Mouse (Mus musculus) left cerebral cortex, postnatal 4 days (tissue): Measurements from ENCODE around the gene Eipr1. TPM values are rescaled to one million over a fixed set of nuclear protein-coding genes. Genes with fewer than 3 reads are reported as not detected.

ENCODE experiments used
- DNase-seq: peaks from one replicate; pipeline ENCODE4 v3.0.0-alpha.2; 2022
- intact Hi-C: fragments of 180-260 bp; cut with DNase I; formaldehyde crosslinking; loops from one replicate; pipeline ENCODE4 v1.15.1; 2025
- total RNA-seq, 2 experiments: library from RNA; stranded (reverse); gene quantifications; 2 replicates each; pipeline ENCODE4 v1.2.3; 2021

The Eipr1 gene
- total RNA-seq, 2 experiments from 2014 or later = 46.2 to 49.9 TPM

DNA sequence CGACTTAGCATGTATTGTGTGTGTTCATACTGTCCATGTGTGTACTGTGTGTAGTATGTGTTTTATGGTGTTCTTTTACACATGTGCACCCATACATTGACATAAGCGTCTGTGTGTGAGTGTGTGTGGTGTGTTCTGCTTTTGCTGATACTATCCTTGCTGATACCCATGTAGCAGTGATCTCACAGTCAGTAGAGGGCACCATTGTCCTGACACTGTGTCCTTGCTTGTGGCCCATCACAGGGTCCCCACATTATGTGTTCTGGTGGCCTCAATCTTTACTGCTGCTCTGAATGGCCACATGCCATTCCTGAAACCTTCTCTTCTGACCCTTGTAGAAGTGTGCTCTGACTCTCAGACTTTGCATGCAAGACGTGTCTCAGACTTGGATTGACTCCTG lies 22.2 kb downstream of the Eipr1 start:
- no peak for DNase-seq
- intact Hi-C loops = no loop called here

GRCm38 (mm10) chr12:28775120-28775519 lies 23.5 kb downstream of the Eipr1 start:
- no peak for DNase-seq
- intact Hi-C loops = no loop called here

DNA sequence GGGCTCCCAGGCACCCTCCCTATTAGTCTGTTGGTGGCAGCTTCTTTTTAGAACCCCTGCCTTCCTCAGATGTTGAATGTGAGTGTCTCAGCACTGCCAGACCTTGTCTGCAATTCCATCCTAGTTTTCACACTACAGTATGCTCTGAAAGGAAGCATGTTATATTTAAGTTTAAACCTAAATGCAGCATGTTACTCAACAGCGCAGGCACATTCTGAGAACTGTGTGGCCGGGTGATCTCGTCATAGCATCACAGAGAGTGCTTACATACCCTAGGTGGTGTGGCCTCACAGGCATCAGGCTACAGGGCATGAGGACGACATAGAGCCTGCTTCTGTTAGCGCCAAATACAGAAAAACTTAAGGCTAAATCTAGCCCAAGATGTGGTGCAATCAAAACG lies 24.0 kb downstream of the Eipr1 start:
- no peak for DNase-seq
- intact Hi-C loops = no loop called here

GRCm38 (mm10) chr12:28780180-28780579 lies 28.6 kb downstream of the Eipr1 start:
- intact Hi-C loops = no loop called here
- DNase-seq = no peak

GRCm38 (mm10) chr12:28782637-28783036 lies 31.0 kb downstream of the Eipr1 start:
- no peak for DNase-seq
- intact Hi-C loops = no loop called here

DNA sequence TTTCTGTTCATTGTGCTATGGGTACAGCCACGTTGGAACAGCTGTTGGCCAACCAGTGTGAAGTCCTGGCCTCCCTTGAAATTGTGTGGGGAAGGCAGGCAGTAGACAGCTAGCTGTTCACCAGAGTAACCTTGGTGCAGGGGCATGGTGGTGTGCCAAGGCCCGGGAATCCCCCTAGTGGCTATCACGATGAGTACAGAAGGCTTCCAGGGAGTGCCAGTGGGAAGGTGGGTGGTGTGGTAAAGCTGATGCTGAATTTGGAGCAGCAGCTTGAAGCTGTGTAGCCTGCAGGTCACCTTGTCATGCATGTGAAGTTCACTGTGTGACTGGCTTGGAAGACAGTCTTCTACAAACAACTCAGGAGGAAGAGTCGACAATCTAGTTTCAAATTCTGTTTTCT lies 32.8 kb downstream of the Eipr1 start:
- DNase-seq = peak; percentile 52
- intact Hi-C loops = no loop called here

DNA sequence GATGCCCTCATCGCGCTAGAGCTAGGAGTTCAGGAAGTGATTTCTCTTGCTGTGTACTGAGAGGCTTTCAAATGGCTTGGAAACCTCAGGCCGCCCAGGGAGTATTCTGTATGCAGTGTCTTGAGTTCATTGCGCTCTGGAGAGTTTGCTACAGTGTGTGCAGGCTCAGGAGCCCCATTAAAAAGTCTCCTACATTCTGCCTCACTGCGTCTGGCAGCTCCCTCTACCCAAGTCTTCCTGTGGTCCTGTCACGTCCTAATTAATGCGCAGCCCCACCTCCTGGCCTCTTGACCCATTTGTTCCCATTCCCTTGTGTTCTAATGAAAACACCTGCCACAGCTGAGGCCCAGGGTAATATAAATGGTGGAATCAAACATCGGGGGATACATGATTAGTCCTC lies 33.3 kb downstream of the Eipr1 start:
- DNase-seq = no peak
- intact Hi-C loops = no loop called here

DNA sequence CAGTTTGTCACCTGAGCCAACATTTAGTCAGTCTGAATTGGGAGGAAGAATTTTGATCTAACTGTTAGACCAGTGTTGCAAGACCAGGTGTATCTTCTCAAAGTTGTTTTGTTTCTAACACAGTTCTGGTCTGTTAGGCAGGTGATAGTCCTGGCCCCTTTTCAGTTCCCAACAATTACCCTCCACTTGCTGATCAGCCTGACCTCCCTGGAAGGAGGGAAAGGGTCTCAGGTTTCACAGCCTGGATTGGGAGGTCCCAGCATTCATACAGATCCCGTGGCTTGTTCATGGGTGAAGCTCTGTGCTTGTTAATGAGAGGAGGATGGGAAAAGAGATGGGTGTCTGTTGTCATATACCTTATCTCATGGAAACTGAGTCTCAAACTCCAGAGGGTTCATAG lies 33.7 kb downstream of the Eipr1 start:
- intact Hi-C loops = no loop called here
- no peak for DNase-seq

- intact Hi-C loops = no loop called here
Observed at GRCm38 (mm10) chr12:28786310-28786709, 34.7 kb downstream of the Eipr1 start.

DNA sequence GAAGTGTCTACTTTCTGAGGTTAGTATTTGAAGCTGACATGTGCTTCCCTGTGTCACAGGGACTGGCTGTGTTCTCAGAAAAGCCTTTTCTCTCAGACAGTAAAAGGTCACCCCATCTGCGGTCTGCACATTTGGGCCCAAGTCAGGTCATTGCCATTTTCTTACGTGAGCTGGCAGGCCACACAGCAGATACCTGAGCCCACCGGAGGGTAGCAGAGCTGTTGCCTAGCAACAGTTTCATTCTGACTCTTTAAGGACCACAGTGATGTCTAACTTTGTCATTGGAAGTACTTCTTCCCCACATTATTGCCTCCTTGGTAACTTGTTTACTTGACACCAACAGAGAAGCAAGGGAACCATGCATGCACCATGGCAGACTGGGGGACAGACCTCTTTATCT lies 41.0 kb downstream of the Eipr1 start:
- intact Hi-C loops = no loop called here
- DNase-seq = no peak

More at GRCm38 (mm10) chr12:28786310-28786709, 34.7 kb downstream of the Eipr1 start:
- DNase-seq = no peak

- DNase-seq = no peak
- intact Hi-C loops = no loop called here
Observed at GRCm38 (mm10) chr12:28793715-28794114, 42.1 kb downstream of the Eipr1 start.

GRCm38 (mm10) chr12:28795041-28795440 lies 43.4 kb downstream of the Eipr1 start:
- intact Hi-C loops = no loop called here
- DNase-seq = no peak

- intact Hi-C loops = no loop called here
Observed at GRCm38 (mm10) chr12:28796881-28797420, 45.3 kb downstream of the Eipr1 start.

DNA sequence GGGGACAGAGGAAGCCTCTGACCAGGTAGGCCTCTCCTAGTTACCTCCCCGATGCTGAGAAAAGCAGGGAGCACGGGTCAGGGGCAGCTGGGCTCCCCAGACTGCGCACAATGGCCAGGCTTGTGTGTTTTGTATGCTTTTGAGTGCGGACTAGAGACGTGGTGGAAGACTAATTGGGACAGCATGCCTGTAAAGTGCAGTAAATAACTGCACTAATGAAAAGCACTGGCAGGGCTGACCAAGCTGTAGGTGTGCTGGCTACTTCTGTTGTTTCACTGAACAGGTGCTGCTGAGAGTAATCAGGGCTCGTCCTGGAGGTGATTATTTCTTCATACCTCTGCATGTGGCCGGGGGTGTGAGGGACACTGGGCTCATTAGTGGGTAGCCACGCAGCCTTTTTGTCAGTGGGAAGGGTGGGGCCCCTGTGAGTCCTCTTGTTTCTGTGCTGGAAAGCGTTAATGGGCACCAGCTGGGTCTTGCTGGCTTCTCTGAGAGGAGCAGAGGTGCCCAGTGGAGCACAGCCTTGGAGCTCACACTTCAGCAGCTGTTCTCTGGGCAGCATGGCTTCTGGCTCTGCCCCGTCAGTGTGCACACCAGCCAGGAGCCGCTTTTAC lies 48.3 kb downstream of the Eipr1 start:
- intact Hi-C loops = no loop called here
- peak; percentile 61 for DNase-seq

More at GRCm38 (mm10) chr12:28796881-28797420, 45.3 kb downstream of the Eipr1 start:
- DNase-seq = peak; percentile 41

DNA sequence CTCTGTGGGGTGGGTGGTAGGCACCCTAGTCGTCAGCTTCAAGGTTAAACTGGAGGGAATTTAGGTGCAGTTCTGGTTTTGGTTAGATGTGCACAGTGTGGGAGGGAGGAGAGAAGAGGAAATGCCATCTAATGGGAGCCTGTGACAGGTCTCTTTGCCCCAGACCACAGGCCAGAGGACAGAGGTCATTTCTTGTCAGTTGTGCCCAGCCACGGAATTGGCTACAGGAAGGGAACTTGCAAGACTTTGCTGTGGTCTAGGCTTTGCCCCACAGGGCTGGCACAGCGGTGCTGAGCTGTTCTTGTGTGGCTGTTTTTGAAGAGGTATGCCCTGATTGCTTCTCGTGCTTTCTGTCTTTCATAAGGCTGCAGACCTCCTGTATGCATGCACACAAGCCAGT lies 48.8 kb downstream of the Eipr1 start:
- DNase-seq = no peak
- intact Hi-C loops = no loop called here

DNA sequence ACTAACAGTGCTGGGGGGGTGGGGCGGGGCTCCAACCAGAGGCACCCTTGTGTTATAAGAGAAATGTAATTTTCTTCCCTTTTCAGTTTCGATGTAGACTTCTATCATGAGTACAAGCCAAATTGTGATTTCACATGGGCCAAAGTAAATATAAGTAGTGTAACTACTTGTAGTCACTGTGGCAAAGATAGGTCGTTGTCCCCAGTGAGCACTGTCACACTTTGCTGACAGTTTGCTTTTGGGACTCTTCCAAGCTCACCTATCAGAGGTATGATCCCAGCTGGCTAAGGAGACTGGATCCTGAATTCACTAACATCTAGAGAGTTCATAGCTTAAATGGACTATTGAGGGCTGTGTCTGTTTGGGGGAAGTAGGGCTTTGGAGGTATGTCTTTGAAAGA lies 49.3 kb downstream of the Eipr1 start:
- no peak for DNase-seq
- intact Hi-C loops = no loop called here

- intact Hi-C loops = no loop called here
- no peak for DNase-seq
Observed at GRCm38 (mm10) chr12:28801731-28802130, 50.1 kb downstream of the Eipr1 start.

DNA sequence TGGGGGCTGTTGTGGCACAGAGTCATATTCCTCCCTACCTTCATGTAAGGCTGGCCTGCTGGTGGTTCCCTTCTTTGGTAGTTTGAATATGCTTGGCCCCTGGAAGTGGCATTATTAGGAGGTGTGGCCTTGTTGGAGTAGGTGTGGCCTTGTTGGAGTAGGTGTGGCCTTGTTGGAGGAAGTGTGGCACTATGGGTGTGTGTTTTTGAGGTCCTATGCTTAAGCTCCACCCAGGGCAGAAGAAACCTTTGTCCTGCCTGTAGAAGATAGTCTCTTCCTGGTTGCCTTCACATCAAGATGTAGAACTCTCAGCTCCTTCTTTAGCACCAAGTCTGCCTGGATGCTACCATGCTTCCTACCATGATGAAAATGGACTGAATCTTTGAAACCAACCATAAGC lies 51.4 kb downstream of the Eipr1 start:
- intact Hi-C loops = no loop called here
- DNase-seq = no peak

- DNase-seq = no peak
- intact Hi-C loops = no loop called here
Observed at GRCm38 (mm10) chr12:28804558-28805481, 53.2 kb downstream of the Eipr1 start.

GRCm38 (mm10) chr12:28808786-28809375 lies 57.3 kb downstream of the Eipr1 start:
- intact Hi-C loops = no loop called here
- no peak for DNase-seq

- intact Hi-C loops = no loop called here
- DNase-seq = peak; percentile 23
Observed at GRCm38 (mm10) chr12:28809756-28810337, 58.2 kb downstream of the Eipr1 start.
